Mouse (Mus musculus): ENCODE measurements around the gene Ntng2.

The Ntng2 gene

GRCm38 (mm10) chr2:29239329-29239728 is 13.5 kb downstream of the Ntng2 start:
- in situ Hi-C loops (cut with MboI; ENCODE audit: low sequenced_read_pairs), result no loop called here

GRCm38 (mm10) chr2:29237623-29238022 is 15.2 kb downstream of the Ntng2 start:
- in situ Hi-C loops (cut with MboI; ENCODE audit: low sequenced_read_pairs), result no loop called here

GRCm38 (mm10) chr2:29235811-29236210 is 17.0 kb downstream of the Ntng2 start:
- in situ Hi-C loops (cut with MboI; ENCODE audit: low sequenced_read_pairs), result no loop called here

- in situ Hi-C loops (cut with MboI; ENCODE audit: low sequenced_read_pairs), result no loop called here
Measured at GRCm38 (mm10) chr2:29235026-29235425, 17.8 kb downstream of the Ntng2 start.

GRCm38 (mm10) chr2:29234002-29234401 is 18.8 kb downstream of the Ntng2 start:
- in situ Hi-C loops (cut with MboI; ENCODE audit: low sequenced_read_pairs), result no loop called here

- in situ Hi-C loops (cut with MboI; ENCODE audit: low sequenced_read_pairs), result no loop called here
Measured at GRCm38 (mm10) chr2:29230191-29230835, 22.5 kb downstream of the Ntng2 start.

- in situ Hi-C loops (cut with MboI; ENCODE audit: low sequenced_read_pairs), result no loop called here
Measured at GRCm38 (mm10) chr2:29226671-29227070, 26.1 kb downstream of the Ntng2 start.

GRCm38 (mm10) chr2:29223591-29224262 is 29.1 kb downstream of the Ntng2 start:
- in situ Hi-C loops (cut with MboI; ENCODE audit: low sequenced_read_pairs), result no loop called here

- in situ Hi-C loops (cut with MboI; ENCODE audit: low sequenced_read_pairs), result no loop called here
Measured at GRCm38 (mm10) chr2:29222302-29222701, 30.5 kb downstream of the Ntng2 start.

GRCm38 (mm10) chr2:29218831-29219230 is 34.0 kb downstream of the Ntng2 start:
- in situ Hi-C loops (cut with MboI; ENCODE audit: low sequenced_read_pairs), result no loop called here

GRCm38 (mm10) chr2:29217897-29218296 is 34.9 kb downstream of the Ntng2 start:
- in situ Hi-C loops (cut with MboI; ENCODE audit: low sequenced_read_pairs), result no loop called here

- in situ Hi-C loops (cut with MboI; ENCODE audit: low sequenced_read_pairs), result no loop called here
Measured at GRCm38 (mm10) chr2:29217042-29217441, 35.8 kb downstream of the Ntng2 start.

GRCm38 (mm10) chr2:29216286-29217012 is 36.4 kb downstream of the Ntng2 start:
- in situ Hi-C loops (cut with MboI; ENCODE audit: low sequenced_read_pairs), result no loop called here

- in situ Hi-C loops (cut with MboI; ENCODE audit: low sequenced_read_pairs), result no loop called here
Measured at GRCm38 (mm10) chr2:29206156-29206555, 46.6 kb downstream of the Ntng2 start.

- in situ Hi-C loops (cut with MboI; ENCODE audit: low sequenced_read_pairs), result no loop called here
Measured at GRCm38 (mm10) chr2:29201223-29201955, 51.4 kb downstream of the Ntng2 start.

GRCm38 (mm10) chr2:29199909-29200308 is 52.9 kb downstream of the Ntng2 start:
- in situ Hi-C loops (cut with MboI; ENCODE audit: low sequenced_read_pairs), result no loop called here

- in situ Hi-C loops (cut with MboI; ENCODE audit: low sequenced_read_pairs), result no loop called here
Measured at GRCm38 (mm10) chr2:29198446-29198845, 54.4 kb downstream of the Ntng2 start.

- in situ Hi-C loops (cut with MboI; ENCODE audit: low sequenced_read_pairs), result no loop called here
Measured at GRCm38 (mm10) chr2:29196844-29197243, 56.0 kb downstream of the Ntng2 start.

GRCm38 (mm10) chr2:29194547-29195463 is 58.0 kb downstream of the Ntng2 start:
- in situ Hi-C loops (cut with MboI; ENCODE audit: low sequenced_read_pairs), result no loop called here
